Mouse (Mus musculus): ENCODE results near the gene 4930455H04Rik. TPM values are rescaled to one million over a fixed set of nuclear protein-coding genes. Genes with fewer than 3 reads are reported as not detected.

4930455H04Rik gene
- polyA plus RNA-seq, 1 experiment from 2014 or later: not detected

DNA sequence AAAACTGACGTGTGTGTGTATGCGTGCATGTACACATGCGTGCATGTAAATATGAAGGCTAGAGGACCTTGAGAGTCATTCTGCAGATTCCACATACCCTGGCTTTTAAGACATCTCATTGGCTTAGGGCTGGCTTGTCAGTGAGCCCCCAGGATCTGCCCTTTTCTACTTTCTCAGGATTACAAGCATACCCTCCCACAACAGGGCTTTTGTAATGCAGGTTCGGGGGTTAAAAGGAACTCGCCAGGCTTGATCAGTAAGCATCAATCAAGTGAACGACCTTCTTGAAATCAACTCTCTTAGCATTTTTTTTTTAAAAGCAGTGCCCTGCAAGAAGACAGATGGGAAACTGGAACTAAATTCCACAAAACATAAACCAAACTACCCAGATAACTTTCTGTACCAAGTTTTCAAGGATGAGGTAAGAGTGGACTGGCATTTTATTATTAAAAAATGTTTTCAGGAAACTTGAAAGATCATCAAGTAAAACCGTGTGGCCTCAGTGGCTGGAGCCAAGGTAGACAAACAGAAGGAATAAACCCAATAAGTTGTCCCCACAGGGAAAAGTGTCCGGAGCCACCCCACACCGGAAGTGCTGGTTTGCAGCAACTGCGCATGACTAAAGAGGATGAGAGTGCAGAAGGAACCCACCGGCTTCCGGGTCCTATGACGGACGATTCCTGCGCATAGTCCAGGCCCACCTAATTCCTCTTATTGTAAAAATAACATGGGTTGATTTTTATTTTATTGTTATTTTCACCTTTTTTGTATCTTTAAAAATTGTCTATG is 6.5 kb upstream of the 4930455H04Rik start:
- no peak for ATAC-seq

DNA sequence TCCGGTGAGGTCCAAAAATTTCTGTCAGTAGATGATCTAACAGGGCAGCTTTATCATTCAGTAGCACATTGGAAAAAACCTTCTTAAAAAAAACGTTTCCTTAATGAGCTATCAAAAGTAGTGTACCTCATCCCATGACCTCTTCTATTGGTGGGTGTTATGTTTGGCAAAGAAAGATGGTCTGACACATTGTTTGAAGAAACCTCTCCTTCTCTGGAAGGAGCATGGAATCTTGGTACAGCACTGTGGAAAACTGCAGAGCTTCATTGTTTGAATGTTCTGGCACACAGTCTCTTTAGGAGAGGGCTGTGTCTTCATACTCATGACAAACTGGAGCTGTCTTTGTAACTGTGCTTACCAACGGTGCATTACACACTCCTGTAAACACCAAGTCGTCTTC is 4.9 kb upstream of the 4930455H04Rik start:
- Histone ChIP-seq H3K4me3 (ENCODE audit: low read depth, low read length) (no peak overlapping the region), H3K9me3 (replicated peaks; ENCODE audit: control insufficient read depth, low read length) (no peaks in the 10 kb centered on the region), H3K27me3 (replicated peaks; ENCODE audit: control insufficient read depth, insufficient read depth, low read length) (no peaks in the 10 kb centered on the region), H3K4me2 (ENCODE audit: low read length) (no peak overlapping the region), H3K36me3 (ENCODE audit: control insufficient read depth, insufficient read depth, low read length) (no peaks in the 10 kb centered on the region), H3K4me1 (ENCODE audit: control insufficient read depth, insufficient read depth, low read length) (peaks cover 6% of the 10 kb centered on the region; the same call in 1 of the 2 replicates), H3K9ac (ENCODE audit: low read length) (no peak overlapping the region), H3K27ac (ENCODE audit: low read depth, low read length) (no peak overlapping the region)
- ATAC-seq (no peak), DNase-seq (ENCODE audit: low spot score) (no peak)
- 71% methylated on average over 4 of the region's 4 CpGs for WGBS

More for the DNA sequence above, 6.5 kb upstream of the 4930455H04Rik start:
- Histone ChIP-seq H3K27me3 (replicated peaks; ENCODE audit: control insufficient read depth, insufficient read depth, low read length) (no peaks in the 10 kb centered on the region), H3K4me3 (ENCODE audit: low read depth, low read length) (no peak overlapping the region), H3K36me3 (ENCODE audit: control insufficient read depth, insufficient read depth, low read length) (no peaks in the 10 kb centered on the region), H3K27ac (ENCODE audit: low read depth, low read length) (no peak overlapping the region), H3K9me3 (replicated peaks; ENCODE audit: control insufficient read depth, low read length) (no peaks in the 10 kb centered on the region), H3K9ac (ENCODE audit: low read length) (no peak overlapping the region), H3K4me1 (ENCODE audit: control insufficient read depth, insufficient read depth, low read length) (peaks cover under 1% of the 10 kb centered on the region; the same call in 1 of the 2 replicates), H3K4me2 (ENCODE audit: low read length) (no peak overlapping the region)
- WGBS: 72% methylated on average over 15 of the region's 15 CpGs
- no peak for DNase-seq (ENCODE audit: low spot score)

DNA sequence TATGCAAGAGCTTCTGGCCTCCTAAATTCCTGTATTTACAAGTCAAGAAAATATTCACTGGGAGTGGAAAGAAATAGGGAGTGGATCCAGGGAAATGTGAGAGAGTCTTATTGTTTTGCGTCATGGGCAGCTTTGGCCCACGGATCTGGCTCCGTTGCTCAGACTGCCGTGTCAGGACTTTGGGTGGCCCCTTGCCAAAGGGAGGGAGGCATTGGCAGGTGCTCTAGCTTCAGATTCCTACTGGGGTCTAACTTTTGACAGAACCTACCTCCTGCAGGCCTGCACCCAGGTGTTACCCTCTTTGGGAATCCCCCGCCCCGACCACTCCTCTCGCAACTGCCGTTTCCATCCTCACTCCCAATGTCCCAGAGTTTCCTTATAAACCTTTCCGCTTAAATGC is 3.6 kb upstream of the 4930455H04Rik start:
- H3K27me3 ChIP-seq (replicated peaks; ENCODE audit: control insufficient read depth, insufficient read depth, low read length): no peaks in the 10 kb centered on the region
- H3K27ac ChIP-seq (ENCODE audit: low read depth, low read length): no peak overlapping the region
- DNase-seq (ENCODE audit: low spot score) (no peak), ATAC-seq (no peak)
- no peak overlapping the region for H3K4me3 ChIP-seq (ENCODE audit: low read depth, low read length)
- no peak overlapping the region for H3K9ac ChIP-seq (ENCODE audit: low read length)
- 81% methylated on average over 9 of the region's 9 CpGs for WGBS
- no peaks in the 10 kb centered on the region for H3K9me3 ChIP-seq (replicated peaks; ENCODE audit: control insufficient read depth, low read length)
- no peaks in the 10 kb centered on the region for H3K36me3 ChIP-seq (ENCODE audit: control insufficient read depth, insufficient read depth, low read length)
- H3K4me2 ChIP-seq (ENCODE audit: low read length): no peak overlapping the region
- H3K4me1 ChIP-seq (ENCODE audit: control insufficient read depth, insufficient read depth, low read length): peaks cover 7% of the 10 kb centered on the region; the same call in 1 of the 2 replicates

DNA sequence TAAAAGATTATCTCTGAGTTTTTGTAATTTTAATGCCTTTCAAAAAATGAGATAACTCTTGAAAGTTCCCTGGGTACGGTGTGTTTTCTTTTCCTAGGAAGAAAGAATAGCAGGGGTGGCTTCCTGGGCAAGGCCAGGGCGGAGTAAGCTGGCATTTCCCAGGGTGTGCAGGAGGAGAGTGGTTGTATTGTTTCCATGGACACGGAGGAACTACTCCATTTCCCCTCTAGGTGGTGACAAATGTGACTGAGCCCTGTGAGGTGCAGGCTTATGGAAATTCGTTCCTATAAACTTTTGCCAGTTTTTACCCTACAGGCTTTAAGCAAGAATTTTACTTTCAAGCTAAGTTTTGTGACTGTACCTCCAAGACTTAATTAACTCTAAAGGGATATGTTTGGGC is 1.8 kb upstream of the 4930455H04Rik start:
- DNase-seq (ENCODE audit: low spot score) (peak; percentile 81), ATAC-seq (peak; percentile 75)
- no peaks in the 10 kb centered on the region for H3K36me3 ChIP-seq (ENCODE audit: control insufficient read depth, insufficient read depth, low read length)
- no peaks in the 10 kb centered on the region for H3K9me3 ChIP-seq (replicated peaks; ENCODE audit: control insufficient read depth, low read length)
- H3K27me3 ChIP-seq (replicated peaks; ENCODE audit: control insufficient read depth, insufficient read depth, low read length): no peaks in the 10 kb centered on the region
- peak overlapping the region; percentile 52; the same call in 1 of the 2 replicates for H3K4me2 ChIP-seq (ENCODE audit: low read length)
- no peak overlapping the region for H3K27ac ChIP-seq (ENCODE audit: low read depth, low read length)
- peaks cover 9% of the 10 kb centered on the region; the same call in 1 of the 2 replicates for H3K4me1 ChIP-seq (ENCODE audit: control insufficient read depth, insufficient read depth, low read length)
- 13% methylated on average over 4 of the region's 4 CpGs for WGBS
- no peak overlapping the region for H3K9ac ChIP-seq (ENCODE audit: low read length)
- H3K4me3 ChIP-seq (ENCODE audit: low read depth, low read length): no peak overlapping the region

DNA sequence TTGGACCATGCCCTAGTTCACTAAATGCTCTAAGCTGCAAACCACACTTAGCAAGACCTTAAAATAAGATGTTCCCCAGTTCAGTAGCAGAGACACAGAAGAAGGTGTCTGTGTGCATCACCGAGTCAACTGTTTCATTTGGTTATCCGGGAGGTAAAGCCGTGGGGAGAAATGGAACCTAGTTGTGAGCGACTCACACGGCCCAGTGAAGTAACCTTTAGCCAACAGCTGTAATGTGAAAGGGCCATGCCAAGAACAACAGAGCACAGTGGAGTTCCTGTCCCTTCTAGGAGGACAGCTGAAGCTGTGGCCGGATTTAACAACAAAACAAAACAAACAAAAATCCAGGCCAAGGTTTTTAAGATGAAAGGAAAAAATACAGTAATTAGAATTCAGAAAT is 1.3 kb upstream of the 4930455H04Rik start:
- no peaks in the 10 kb centered on the region for H3K27me3 ChIP-seq (replicated peaks; ENCODE audit: control insufficient read depth, insufficient read depth, low read length)
- H3K27ac ChIP-seq (ENCODE audit: low read depth, low read length): peak overlapping the region; percentile 9; the same call in 1 of the 2 replicates
- no peak for DNase-seq (ENCODE audit: low spot score)
- H3K4me2 ChIP-seq (ENCODE audit: low read length): peak overlapping the region; percentile 52
- peaks cover 9% of the 10 kb centered on the region; the same call in 1 of the 2 replicates for H3K4me1 ChIP-seq (ENCODE audit: control insufficient read depth, insufficient read depth, low read length)
- 45% methylated on average over 6 of the region's 6 CpGs for WGBS
- H3K4me3 ChIP-seq (ENCODE audit: low read depth, low read length): peak overlapping the region; percentile 33
- H3K9ac ChIP-seq (ENCODE audit: low read length): peak overlapping the region; percentile 32
- no peaks in the 10 kb centered on the region for H3K36me3 ChIP-seq (ENCODE audit: control insufficient read depth, insufficient read depth, low read length)
- H3K9me3 ChIP-seq (replicated peaks; ENCODE audit: control insufficient read depth, low read length): no peaks in the 10 kb centered on the region
- no peak for ATAC-seq

DNA sequence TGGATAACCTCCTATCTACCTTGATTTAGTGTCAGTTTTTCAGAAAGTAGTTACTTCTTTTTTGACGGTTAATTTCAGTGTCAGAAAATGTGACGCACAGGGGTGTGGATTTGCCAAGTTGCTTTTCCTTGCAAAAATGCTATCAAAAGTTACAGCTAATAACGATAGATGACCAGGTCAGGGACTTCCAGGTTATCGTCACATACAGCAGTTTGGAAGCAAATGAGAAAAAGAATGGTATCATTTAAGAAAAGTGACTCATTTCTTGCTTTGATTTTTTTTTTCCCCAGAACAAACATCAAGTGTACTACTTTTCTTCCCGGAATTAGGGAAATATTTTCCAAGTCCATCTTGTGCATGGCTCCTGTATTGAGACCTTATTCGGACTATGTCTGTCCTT is 631 bp upstream of the 4930455H04Rik start:
- Histone ChIP-seq H3K36me3 (ENCODE audit: control insufficient read depth, insufficient read depth, low read length) (no peaks in the 10 kb centered on the region), H3K27ac (ENCODE audit: low read depth, low read length) (no peak overlapping the region), H3K9ac (ENCODE audit: low read length) (peak overlapping the region; percentile 32), H3K4me1 (ENCODE audit: control insufficient read depth, insufficient read depth, low read length) (peaks cover 9% of the 10 kb centered on the region; the same call in 1 of the 2 replicates), H3K27me3 (replicated peaks; ENCODE audit: control insufficient read depth, insufficient read depth, low read length) (no peaks in the 10 kb centered on the region), H3K9me3 (replicated peaks; ENCODE audit: control insufficient read depth, low read length) (no peaks in the 10 kb centered on the region), H3K4me3 (ENCODE audit: low read depth, low read length) (peak overlapping the region; percentile 33), H3K4me2 (ENCODE audit: low read length) (peak overlapping the region; percentile 52)
- no peak for DNase-seq (ENCODE audit: low spot score)
- no peak for ATAC-seq
- WGBS: 84% methylated on average over 6 of the region's 6 CpGs

DNA sequence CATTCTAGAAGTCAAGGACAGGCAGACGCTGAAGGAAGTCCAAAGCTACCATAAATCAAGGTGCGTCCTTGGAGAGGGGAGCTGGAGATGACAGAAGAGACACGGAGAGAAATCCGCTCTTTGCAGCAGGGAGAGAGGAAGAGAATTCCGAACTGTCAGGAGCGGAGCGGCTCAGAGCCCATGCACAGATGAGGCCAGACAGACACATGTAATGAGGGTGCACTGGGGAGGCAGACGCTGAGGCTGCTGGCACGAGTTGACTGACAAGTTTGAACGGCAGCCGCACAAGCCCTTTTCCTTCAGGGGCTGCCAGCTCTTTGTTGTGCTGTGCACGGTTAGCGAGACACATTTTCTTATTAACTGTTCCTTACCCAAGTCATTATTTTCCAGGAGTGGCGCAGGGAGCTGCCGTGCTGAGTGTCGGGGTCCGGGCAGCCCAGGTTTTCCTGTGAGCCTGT is 502 bp downstream of the 4930455H04Rik start, which contains the start of gene Palmd:
Gene Palmd (minus strand): TSS at position 448 of the 458 bp plus-strand sequence.
- WGBS: 3% methylated on average over 17 of the region's 17 CpGs
- H3K36me3 ChIP-seq (ENCODE audit: control insufficient read depth, insufficient read depth, low read length): no peaks in the 10 kb centered on the region
- peaks cover 9% of the 10 kb centered on the region; the same call in 1 of the 2 replicates for H3K4me1 ChIP-seq (ENCODE audit: control insufficient read depth, insufficient read depth, low read length)
- no peaks in the 10 kb centered on the region for H3K27me3 ChIP-seq (replicated peaks; ENCODE audit: control insufficient read depth, insufficient read depth, low read length)
- peak within 1 kb of the TSS; percentile 52 for H3K4me2 ChIP-seq (ENCODE audit: low read length)
- DNase-seq (ENCODE audit: low spot score): peak; percentile 95
- peak within 1 kb of the TSS; percentile 67 for H3K27ac ChIP-seq (ENCODE audit: low read depth, low read length)
- peak; percentile 97 for ATAC-seq
- H3K9ac ChIP-seq (ENCODE audit: low read length): peak within 1 kb of the TSS; percentile 67
- peak within 1 kb of the TSS; percentile 33 for H3K4me3 ChIP-seq (ENCODE audit: low read depth, low read length)
- H3K9me3 ChIP-seq (replicated peaks; ENCODE audit: control insufficient read depth, low read length): no peaks in the 10 kb centered on the region

DNA sequence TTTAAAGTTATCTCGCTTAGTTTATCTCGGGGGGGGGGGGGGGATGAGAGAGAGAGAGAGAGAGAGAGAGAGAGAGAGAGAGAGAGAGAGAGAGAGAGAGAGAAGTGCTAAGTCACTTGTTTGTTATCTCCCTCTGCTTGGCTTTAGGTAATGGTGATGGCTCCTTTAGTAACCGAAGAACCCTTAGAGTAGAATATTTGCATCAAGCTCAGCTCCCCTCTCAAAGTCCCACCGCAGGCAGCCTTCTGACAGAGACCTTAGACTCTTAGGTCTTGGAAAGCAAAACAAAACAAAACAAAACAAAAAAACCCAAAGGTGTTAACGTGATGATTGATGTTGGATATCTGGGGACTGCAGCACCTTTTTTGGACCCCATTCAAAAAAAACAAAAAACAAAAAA is 936 bp downstream of the 4930455H04Rik start:
- Histone ChIP-seq H3K27me3 (replicated peaks; ENCODE audit: control insufficient read depth, insufficient read depth, low read length) (no peaks in the 10 kb centered on the region), H3K9ac (ENCODE audit: low read length) (peak overlapping the region; percentile 67), H3K4me1 (ENCODE audit: control insufficient read depth, insufficient read depth, low read length) (peaks cover 9% of the 10 kb centered on the region; the same call in 1 of the 2 replicates), H3K9me3 (replicated peaks; ENCODE audit: control insufficient read depth, low read length) (no peaks in the 10 kb centered on the region), H3K27ac (ENCODE audit: low read depth, low read length) (peak overlapping the region; percentile 67), H3K4me3 (ENCODE audit: low read depth, low read length) (peak overlapping the region; percentile 33), H3K36me3 (ENCODE audit: control insufficient read depth, insufficient read depth, low read length) (no peaks in the 10 kb centered on the region), H3K4me2 (ENCODE audit: low read length) (peak overlapping the region; percentile 52)
- ATAC-seq: peak; percentile 33; the same call in 1 of the 2 replicates
- DNase-seq (ENCODE audit: low spot score): no peak
- WGBS: 14% methylated on average over 4 of the region's 5 CpGs

DNA sequence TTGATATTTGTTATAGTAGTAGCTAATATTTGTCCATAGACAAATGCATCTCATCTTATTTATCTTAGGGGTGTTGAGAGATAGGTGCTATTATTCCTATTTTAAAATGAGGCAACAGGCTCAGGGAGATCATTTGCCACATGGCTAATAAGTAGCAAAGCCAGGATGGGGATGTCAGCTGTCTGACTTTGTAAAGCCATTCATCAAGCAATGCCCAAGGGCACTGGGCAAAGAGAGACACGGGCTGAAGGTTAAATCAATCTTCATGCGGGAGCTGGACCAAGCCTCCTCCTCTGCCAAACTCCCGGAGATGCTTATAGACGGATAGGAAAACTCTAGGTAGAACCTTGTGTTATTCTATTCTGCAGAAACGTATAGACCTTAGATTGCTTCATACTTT is 1.7 kb downstream of the 4930455H04Rik start:
- Histone ChIP-seq H3K4me2 (ENCODE audit: low read length) (no peak overlapping the region), H3K27ac (ENCODE audit: low read depth, low read length) (no peak overlapping the region), H3K9ac (ENCODE audit: low read length) (no peak overlapping the region), H3K4me1 (ENCODE audit: control insufficient read depth, insufficient read depth, low read length) (peaks cover 9% of the 10 kb centered on the region; the same call in 1 of the 2 replicates), H3K36me3 (ENCODE audit: control insufficient read depth, insufficient read depth, low read length) (no peaks in the 10 kb centered on the region), H3K27me3 (replicated peaks; ENCODE audit: control insufficient read depth, insufficient read depth, low read length) (no peaks in the 10 kb centered on the region), H3K9me3 (replicated peaks; ENCODE audit: control insufficient read depth, low read length) (no peaks in the 10 kb centered on the region), H3K4me3 (ENCODE audit: low read depth, low read length) (no peak overlapping the region)
- ATAC-seq (no peak), DNase-seq (ENCODE audit: low spot score) (no peak)
- 68% methylated on average over 5 of the region's 5 CpGs for WGBS

Measured in forebrain, embryonic 14.5 days (tissue).